Mouse (Mus musculus): ENCODE data around the gene Neu3.
"Not testable (repeated sequence)": the region's sequence is repeated elsewhere in the genome, so short reads cannot be mapped to it uniquely, and the experiment has no call there.

The Neu3 gene

DNA sequence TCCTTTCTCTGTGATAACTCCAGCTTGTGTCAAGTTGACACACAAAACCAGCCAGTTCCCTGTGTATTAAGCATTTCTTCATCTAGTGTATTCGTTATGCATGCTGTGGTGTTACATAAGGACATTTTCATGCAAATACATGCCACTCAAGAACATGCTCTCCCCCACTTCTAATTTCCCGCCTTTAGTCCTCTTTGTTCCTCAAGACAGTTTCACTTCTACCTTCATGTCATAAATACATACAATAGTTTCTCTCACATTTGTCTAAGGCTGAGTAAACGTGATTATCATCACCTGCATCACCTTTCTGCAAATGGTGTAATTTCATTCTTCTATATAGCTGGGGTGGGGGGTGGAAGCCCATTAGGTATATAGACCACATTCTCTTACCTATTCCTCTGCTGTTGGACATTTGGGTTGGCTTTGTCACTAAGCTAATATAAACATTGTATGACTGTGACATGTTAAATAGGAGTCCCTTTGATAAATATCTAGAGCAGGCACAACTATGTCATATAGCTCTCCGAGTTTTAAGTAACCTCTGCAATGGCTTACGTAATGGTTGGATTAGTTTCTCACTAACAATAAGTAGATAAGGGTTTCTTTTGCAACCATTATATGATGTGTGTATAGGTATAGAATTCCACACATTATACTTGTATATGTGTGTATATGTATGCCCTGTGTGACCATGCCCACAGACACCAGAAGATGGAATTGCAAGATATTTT lies 5.1 kb upstream of the Neu3 start:
- DNase-seq: no peak

GRCm38 (mm10) chr7:99826096-99826495 lies 2.1 kb downstream of the Neu3 start:
- no peak for DNase-seq

DNA sequence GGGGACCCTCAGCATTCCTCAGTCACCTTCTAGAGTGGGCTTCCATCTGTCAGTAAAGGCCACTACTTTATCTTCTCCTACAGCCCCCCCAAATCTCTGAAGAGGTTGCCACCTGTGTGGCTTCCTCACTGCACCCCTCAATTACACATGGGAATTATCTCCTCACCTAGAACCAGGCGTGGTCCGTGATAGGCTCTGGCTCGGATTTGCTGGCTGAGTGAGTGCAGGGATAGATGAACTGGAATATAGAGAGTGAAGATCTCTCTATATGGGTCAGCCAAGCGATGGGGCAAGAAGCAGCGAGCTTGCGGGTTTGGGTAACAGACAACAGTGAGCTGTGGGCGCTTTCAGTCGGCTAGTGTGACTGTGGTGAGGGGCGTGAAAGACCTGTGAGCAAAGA lies 2.7 kb downstream of the Neu3 start:
- DNase-seq: no peak

DNA sequence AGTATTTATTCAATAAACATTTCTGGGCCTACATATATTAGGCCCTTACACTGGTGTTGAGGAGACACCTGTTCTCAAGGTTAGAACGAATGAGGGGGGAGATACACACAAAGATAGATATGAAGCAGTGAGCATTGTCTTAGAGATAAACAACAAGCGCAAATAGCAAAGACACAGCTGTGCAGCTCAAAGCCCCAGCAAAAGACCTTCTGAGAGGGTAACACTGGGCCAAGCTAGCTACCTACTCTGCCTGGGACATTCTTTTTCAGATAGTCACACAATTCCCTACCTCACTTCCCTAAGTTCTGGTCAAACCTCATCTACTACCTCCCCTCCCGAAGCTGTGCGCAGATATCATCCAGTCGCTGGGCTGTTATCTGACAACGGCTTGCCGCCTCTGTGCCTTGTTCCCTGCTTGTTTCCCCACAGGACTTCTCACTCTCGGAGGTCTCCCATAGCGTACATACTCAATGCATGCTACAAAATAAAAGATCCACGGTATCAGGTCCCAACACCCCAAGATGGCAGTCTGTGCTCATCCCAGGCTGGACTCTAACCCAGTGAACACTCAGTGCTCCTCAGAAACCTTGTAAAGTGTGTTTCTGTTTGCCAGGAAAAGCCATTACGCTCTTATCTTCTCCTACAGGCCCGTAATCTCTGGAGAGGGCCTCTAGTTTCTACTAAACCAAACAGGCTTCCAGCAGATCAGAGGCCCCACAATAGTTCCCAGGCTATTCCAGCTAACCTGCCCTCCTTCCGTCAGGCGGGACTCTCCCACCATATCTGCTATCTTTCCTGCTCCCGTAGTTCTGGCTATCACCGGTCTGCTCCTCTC lies 3.4 kb downstream of the Neu3 start:
- no peak for DNase-seq

DNA sequence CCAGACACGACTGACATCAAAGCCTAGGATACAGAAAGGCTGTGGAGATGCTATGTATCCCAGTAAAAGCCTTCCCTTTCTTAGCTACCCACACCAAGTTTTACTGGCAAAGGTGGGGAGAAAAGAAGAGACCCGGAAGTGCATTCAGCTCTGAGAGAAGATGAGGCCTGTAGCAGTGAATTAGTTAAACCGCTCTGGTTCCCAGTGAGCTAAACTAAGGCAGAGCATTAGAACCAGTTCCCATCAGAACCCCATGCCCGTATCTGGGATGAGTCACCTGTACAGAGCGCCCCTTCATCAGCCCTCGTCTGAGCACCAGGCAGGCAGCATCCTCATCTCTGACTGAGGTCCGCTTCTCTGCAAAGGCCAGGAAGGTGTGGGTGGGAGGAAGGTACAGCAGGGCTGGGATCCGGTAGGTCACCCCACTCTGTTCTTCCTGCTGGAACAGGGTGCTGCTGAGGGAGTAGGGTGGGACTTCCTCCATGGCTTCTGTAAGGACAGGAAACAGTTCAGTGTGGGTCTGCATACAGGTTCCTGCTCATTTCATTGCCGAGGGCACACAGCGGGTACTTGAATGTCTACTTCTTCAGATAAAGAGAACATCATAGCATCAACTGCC lies 5.1 kb downstream of the Neu3 start:
- DNase-seq: no peak

GRCm38 (mm10) chr7:99822426-99822825 lies 5.8 kb downstream of the Neu3 start:
- DNase-seq: no peak

DNA sequence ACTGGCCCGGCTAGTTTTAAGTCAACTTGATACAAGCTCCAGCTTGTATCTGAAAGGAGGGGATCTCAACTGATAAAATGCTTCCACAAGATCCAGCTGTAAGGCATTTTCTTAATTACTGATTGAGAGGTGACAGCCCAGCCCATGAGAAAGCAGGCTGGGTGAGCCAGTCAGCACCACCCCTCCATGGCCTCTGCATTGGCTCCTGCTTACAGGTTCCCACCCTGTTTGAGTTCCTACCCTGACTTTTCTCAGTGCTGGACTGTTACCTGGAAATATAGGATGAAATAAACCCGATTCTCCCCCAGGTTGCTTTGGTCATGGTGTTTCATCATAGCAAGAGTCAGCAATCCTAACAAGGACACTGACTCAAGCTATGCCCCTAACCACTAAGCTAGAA lies 6.3 kb downstream of the Neu3 start:
- DNase-seq: no peak

DNA sequence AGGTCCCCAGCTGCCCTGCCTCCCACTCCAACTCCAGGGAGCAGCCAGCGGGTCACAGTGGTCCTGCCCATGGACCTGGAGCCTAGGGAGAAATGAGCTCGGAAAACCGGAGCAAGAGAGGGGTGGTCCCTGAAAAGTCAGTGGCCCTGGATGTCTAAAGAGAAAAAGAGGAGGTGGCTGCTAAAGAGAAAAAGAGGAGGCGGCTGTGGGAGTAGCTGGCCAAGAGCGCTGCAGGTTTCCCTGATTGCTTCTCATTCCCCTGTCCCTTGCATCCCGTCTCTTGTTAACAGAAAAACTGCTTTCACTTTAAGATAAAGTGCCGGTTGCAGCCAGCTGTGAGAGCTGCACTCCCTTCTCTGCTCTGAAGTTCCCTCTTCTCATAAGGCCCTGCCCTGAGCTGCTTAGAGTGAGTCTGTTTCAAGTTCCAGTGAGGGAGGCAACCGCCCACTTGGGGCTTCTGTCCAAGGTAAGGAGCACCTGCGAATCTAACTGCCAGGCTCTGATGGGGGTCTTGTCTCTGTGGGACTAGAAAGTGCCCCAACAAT lies 10.0 kb downstream of the Neu3 start:
- DNase-seq: not testable (repeated sequence)

- peak; percentile 37 to 39 for DNase-seq
Observed at GRCm38 (mm10) chr7:99813394-99813793, 14.8 kb downstream of the Neu3 start.

DNA sequence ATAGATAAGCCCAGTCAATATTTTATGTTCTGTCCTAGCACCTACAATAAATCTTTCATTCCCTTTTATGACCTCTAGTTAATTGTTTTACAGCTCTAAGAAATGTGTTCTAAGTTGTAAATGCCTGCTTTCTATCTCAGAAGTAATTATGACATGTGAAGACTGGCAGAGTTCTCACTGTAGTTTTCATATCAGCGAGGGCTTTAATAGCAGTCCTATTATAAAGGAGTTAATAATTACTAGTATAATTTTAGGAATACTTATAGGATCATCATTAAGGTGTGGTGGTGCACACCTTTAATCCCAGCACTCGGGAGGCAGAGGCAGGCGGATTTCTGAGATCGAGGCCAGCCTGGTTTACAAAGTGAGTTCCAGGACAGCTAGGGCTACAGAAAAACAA lies 16.6 kb downstream of the Neu3 start:
- no peak for DNase-seq

- no peak for DNase-seq
Observed at GRCm38 (mm10) chr7:99810814-99811213, 17.4 kb downstream of the Neu3 start.

DNA sequence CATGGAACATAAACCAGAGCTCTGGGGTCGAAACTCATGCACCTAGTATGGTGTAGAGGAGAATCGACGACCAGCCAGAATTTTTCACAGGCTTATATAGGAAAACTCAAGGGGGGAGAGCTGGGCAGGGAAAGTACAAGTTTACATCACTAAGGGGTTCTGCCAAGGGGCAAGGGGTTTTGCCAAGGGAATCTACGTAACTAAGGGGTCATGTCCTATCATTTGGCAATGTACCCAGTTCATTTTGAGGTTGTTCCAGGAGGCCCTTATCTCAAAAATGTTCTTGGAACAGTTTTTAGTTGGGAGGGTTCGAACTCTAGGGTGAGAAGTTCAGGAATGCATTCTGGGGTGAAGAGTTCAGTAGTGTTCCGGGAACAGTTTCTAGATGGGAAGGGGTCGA lies 21.2 kb downstream of the Neu3 start:
- DNase-seq: not testable (repeated sequence)

DNA sequence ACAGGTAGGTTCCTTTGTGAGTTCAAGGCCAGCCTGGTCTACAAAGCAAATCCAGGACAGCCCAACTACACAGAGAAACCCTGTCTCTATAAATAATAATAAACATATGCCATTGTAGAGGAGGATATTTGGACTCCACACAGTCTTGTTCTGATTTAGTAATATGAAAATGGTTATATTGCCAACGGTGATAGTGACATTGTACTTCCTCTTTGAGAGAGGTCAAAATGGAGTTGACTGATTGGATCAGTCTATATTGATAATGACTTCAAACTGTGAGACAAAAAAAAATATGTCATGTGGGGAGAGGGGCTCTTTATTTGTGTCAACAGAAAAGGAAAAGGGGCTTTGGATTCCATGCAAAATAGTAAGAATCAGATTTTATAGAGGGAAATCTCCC lies 22.9 kb downstream of the Neu3 start:
- no peak for DNase-seq

GRCm38 (mm10) chr7:99804033-99804432 lies 24.2 kb downstream of the Neu3 start:
- not testable (repeated sequence) for DNase-seq

DNA sequence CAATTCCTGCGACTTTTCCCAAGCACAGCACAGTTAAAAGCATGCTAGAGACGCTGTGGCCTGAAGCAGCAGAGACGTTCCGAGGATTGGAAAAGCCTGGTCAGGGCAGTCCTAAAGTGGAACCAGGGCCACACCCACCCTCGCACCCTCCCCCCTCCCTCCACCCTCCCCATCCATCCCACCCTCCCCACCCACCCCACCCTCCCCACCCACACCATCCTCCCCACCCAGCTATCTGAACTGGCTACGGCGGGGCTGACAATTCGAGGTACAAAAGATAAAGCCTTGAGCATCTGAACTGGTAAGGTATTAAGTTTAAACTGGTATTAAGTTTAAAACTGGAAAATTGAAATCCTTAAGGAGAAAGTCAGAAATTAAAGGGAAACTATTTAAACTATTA lies 24.7 kb downstream of the Neu3 start:
- DNase-seq: no peak

DNA sequence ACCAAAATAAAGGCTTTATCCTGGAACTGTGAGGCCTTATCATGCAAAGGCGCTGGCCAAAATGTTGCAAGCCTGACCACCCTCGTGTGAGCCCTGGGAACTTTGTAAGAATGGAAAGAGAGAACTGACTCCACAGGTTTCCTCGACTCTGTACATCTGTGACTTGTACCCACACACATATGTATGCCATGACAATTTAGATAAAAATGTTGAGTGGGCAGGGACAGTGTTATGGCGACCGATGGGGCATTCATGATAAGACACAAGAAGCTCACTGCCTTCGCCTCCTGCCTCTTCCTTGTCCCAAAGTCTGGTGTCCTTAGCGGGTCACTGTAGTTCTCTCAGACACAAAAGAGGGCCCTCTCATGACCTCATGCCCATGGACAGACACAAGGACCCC lies 29.1 kb downstream of the Neu3 start:
- no peak for DNase-seq

DNA sequence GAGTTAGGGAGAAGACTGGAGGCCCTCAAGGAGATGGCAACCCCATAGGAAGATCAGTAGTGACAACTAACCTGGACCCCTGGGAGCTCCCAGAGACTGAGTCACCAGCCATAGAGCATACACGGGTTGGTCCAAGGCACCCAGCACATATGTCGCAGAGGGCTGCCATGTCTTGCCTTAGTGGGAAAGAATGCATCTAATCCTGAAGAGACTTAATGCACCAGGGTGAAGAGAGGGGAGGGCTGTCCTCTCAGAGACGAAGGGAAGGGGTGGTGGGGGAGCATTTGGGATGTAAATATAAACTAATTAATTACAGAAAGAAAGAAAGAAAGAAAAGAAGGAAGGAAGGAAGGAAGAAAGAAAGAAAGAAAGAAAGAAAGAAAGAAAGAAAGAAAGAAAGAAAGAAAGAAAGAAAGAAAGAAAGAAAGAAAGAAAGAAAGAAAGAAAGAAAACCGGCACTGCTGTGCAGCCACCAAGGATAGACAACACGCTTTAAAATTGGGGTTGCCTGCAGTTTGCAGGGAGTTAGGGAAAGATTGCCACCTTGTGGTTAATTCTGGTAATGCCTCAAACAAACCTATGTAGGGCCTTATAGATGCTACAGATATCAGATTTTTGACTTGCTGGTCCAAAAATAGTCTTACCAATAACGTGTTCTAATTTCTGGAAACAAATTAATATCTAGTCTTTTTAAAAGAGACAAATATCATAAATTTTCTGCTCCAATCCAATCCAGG lies 30.1 kb downstream of the Neu3 start:
- DNase-seq: peak; percentile 71 to 79

GRCm38 (mm10) chr7:99797261-99797660 lies 31.0 kb downstream of the Neu3 start:
- no peak for DNase-seq

GRCm38 (mm10) chr7:99796471-99796870 lies 31.7 kb downstream of the Neu3 start:
- DNase-seq: no peak

- DNase-seq: peak in 1 of 2 experiments; percentile 10
Observed at GRCm38 (mm10) chr7:99795192-99795981, 32.8 kb downstream of the Neu3 start.

DNA sequence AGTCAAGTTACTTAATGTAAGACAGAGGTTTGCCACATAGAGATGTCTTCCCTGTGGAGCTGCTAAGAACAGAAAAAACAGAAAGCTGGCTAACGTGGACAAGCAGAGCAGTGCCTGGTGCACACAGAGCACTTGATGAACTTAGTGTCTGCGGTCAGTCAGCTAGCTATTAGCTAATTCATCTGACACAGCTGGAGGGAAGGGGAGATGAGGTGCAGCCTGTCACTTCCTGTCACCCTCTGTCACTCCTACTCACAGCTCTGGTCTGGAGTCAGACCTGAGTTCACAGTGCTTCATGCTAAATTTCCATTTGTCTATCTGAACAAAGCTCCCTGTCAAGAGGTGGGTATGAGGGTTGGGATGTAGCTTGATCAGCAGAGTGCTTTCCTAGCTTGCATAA lies 34.1 kb downstream of the Neu3 start:
- no peak for DNase-seq

- no peak for DNase-seq
Observed at GRCm38 (mm10) chr7:99790816-99791215, 37.4 kb downstream of the Neu3 start.

All from cerebellum, adult 18-20 months (tissue).